8 mouse cellular contexts compared by ENCODE assay signal in genomic region chr7:4996003-4996895, GRCm38 (mm10). TPM values are rescaled to one million over a fixed set of nuclear protein-coding genes. Genes with fewer than 3 reads are reported as not detected.
DNase-seq lines count a peak whose midpoint lies in the region; ATAC-seq and TF ChIP-seq lines count a peak whose summit lies in the region.

Zfp579 (minus strand) TSS chr7:4996158.

- peak within 1 kb of the TSS; percentile 81 for H3K4me2 ChIP-seq in embryonic facial prominence, embryonic 13.5 days
- peak within 1 kb of the TSS; percentile 81 for H3K4me2 ChIP-seq in limb, embryonic 15.5 days
- peak within 1 kb of the TSS; percentile 91 for H3K4me2 ChIP-seq in midbrain, postnatal 0 days (ENCODE audit: low read depth, low read length, poor library complexity, severe bottlenecking)

- 6% methylated on average over 16 of the region's 26 CpGs for WGBS in embryonic facial prominence, embryonic 13.5 days
- 6% methylated on average over 19 of the region's 26 CpGs for WGBS in limb, embryonic 15.5 days
- 3% methylated on average over 14 of the region's 26 CpGs for WGBS in midbrain, postnatal 0 days

- no peak for TF ChIP-seq CTCF in midbrain, postnatal 0 days (IDR thresholded peaks at IDR 0.05)

- peaks cover 17% of the 10 kb centered on the region for H3K27me3 ChIP-seq in embryonic facial prominence, embryonic 13.5 days
- peaks cover 12% of the 10 kb centered on the region for H3K27me3 ChIP-seq in limb, embryonic 15.5 days
- no peaks in the 10 kb centered on the region for H3K27me3 ChIP-seq in midbrain, postnatal 0 days (ENCODE audit: insufficient read depth, low read length)

- DNase-seq in 416B (ENCODE audit: low read depth): peak; percentile 94
- peak; percentile 98 for DNase-seq in adrenal gland, postnatal 14 days
- peak; percentile 83 to 84 for DNase-seq in heart, adult 9 months (ENCODE audit: low spot score in 2 of 2)
- peak; percentile 91 for DNase-seq in kidney, adult 9 months
- peak; percentile 94 for DNase-seq in midbrain, postnatal 0 days (ENCODE audit: low spot score)
- DNase-seq in spleen, postnatal 4 days (ENCODE audit: low spot score in 2 of 2): peak; percentile 75 to 86

- peaks cover 28% of the 10 kb centered on the region for H3K4me1 ChIP-seq in embryonic facial prominence, embryonic 13.5 days
- peaks cover 30% of the 10 kb centered on the region for H3K4me1 ChIP-seq in limb, embryonic 15.5 days
- peaks cover 14% of the 10 kb centered on the region for H3K4me1 ChIP-seq in midbrain, postnatal 0 days (ENCODE audit: insufficient read depth, low read length)

- peak within 1 kb of the TSS; percentile 64 for H3K4me3 ChIP-seq in embryonic facial prominence, embryonic 13.5 days
- peak within 1 kb of the TSS; percentile 60 for H3K4me3 ChIP-seq in limb, embryonic 15.5 days
- H3K4me3 ChIP-seq in midbrain, postnatal 0 days (ENCODE audit: low read depth, low read length): peak within 1 kb of the TSS; percentile 84

- peaks cover 32% of the 10 kb centered on the region for H3K36me3 ChIP-seq in embryonic facial prominence, embryonic 13.5 days
- peaks cover 33% of the 10 kb centered on the region for H3K36me3 ChIP-seq in limb, embryonic 15.5 days
- H3K36me3 ChIP-seq in midbrain, postnatal 0 days (ENCODE audit: insufficient read depth, low read length): peaks cover 17% of the 10 kb centered on the region

- peaks cover 21% of the 10 kb centered on the region; the same call in 1 of the 2 replicates for H3K9me3 ChIP-seq in embryonic facial prominence, embryonic 13.5 days
- 0 out of 2 replicates have a peak, but pooled peaks cover 3% of the 10 kb centered on the region for H3K9me3 ChIP-seq in limb, embryonic 15.5 days
- H3K9me3 ChIP-seq in midbrain, postnatal 0 days (ENCODE audit: low read length): no peaks in the 10 kb centered on the region

- peak within 1 kb of the TSS; percentile 69 for H3K27ac ChIP-seq in embryonic facial prominence, embryonic 13.5 days
- peak within 1 kb of the TSS; percentile 71 for H3K27ac ChIP-seq in limb, embryonic 15.5 days
- H3K27ac ChIP-seq in midbrain, postnatal 0 days (ENCODE audit: low read depth, low read length): peak within 1 kb of the TSS; percentile 88

- peak within 1 kb of the TSS; percentile 92 for H3K9ac ChIP-seq in embryonic facial prominence, embryonic 13.5 days
- peak within 1 kb of the TSS; percentile 74 for H3K9ac ChIP-seq in limb, embryonic 15.5 days
- peak within 1 kb of the TSS; percentile 99 for H3K9ac ChIP-seq in midbrain, postnatal 0 days (replicated peaks; ENCODE audit: low read length, poor library complexity, severe bottlenecking)

- ATAC-seq in embryonic facial prominence, embryonic 13.5 days (ENCODE audit: insufficient number of reproducible peaks, insufficient read depth, low FRiP score, low TSS enrichment, low read depth): peak; percentile 82
- peak; percentile 75 for ATAC-seq in limb, embryonic 15.5 days (ENCODE audit: insufficient number of reproducible peaks, low FRiP score, low TSS enrichment, low read depth)
- ATAC-seq in midbrain, postnatal 0 days (ENCODE audit: low FRiP score): peak; percentile 85

RNA-seq across cellular contexts. Expression of gene Zfp579, which starts in this region (rescaled TPM):
- 17.8 and 20.5 TPM in 2 replicates for total RNA-seq in adrenal gland, postnatal 14 days (2021)
- polyA plus RNA-seq in embryonic facial prominence, embryonic 13.5 days (2015; fragmentation: Nextera tagmentation; extraction: Ambion mirVana): 38.4 and 42.0 TPM in 2 replicates
- 25.4 and 29.1 TPM in 2 replicates for polyA plus RNA-seq in limb, embryonic 15.5 days (2015; fragmentation: Nextera tagmentation; extraction: Ambion mirVana)
- total RNA-seq in midbrain, postnatal 0 days (2014; rRNA removed): 53.2 and 54.3 TPM in 2 replicates
- 43.1 and 43.3 TPM in 2 replicates for polyA plus RNA-seq in midbrain, postnatal 0 days (2015; fragmentation: Nextera tagmentation; extraction: Ambion mirVana)

Comparison
In these comparisons a context has a peak if more than half of its experiments do, and no peak if none do; other contexts are left out.
1. Peak in every context shown above with its lines: DNase-seq, ATAC-seq, H3K4me3 ChIP-seq and H3K27ac ChIP-seq.